Mouse (Mus musculus) urinary bladder, postnatal 14 days (tissue): Measurements from ENCODE around the gene Krtap4-1.
"Not testable (repeated sequence)": the region's sequence is repeated elsewhere in the genome, so short reads cannot be mapped to it uniquely, and the experiment has no call there.

Experiments
- DNase-seq: peaks from one replicate; pipeline ENCODE4 v3.0.0; 2021; ENCODE audit warnings: low spot score

The Krtap4-1 gene

DNA sequence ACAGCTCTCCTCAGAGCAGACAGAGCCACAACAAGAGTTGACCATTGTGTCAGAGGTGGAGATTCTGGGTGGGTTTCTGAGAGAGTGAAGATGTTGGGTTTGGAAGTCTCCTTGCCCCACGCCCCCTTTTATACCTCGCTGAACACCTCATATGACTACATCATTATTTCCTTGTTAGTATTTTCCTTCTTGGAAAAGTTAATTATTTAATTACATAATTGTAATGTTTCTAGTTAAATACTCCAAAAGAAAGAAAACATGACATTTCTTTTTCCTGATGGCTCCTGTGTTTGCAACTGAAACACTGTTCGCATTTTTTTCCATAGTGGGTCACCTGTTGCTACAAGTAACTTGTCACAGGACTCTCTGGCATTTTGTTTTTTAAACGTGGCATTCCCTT lies at the start of gene Krtap4-1:
Gene Krtap4-1, minus strand, starts transcription at position 101 of the 400 bp plus-strand sequence.
- no peak for DNase-seq

DNA sequence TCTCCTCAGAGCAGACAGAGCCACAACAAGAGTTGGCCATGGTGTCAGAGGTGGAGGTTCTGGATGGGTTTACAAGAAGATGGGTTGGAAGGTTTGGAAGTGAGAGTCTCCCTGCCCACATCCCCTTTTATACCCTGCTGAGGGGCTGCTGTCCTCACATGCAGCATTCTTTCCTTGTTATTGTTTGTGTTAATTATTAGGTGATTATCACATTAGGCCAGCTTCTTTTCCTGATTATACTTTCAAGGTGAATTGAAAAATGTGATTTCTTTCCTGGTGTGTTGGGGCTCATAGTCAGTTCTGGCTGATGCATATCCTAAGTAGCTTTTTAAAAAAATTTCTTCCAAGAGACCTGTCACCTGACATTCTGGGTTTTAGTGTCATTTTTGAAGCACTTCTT lies 37.8 kb upstream of the Krtap4-1 start, which contains the start of gene Krtap4-6:
Gene Krtap4-6, minus strand, starts transcription at position 101 of the 400 bp plus-strand sequence.
- DNase-seq = no peak

DNA sequence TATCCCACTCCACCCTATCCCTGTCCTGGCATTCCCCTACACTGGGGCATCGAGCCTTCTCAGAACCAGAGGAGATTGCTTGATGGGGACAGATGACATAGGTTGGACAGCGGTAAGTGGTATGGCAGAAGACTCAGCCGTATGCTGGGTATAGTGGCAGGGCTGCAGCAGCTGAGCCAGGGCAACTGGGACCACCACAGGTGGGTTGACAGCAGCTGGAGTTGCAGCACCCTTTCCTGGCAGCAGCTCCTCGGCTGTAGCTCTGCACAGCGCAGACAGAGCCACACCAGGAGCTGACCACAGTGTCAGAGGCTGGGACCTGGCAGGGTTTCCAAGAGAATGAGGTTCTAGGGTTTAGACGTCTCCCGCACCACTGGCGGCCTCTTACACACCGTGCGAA lies 34.8 kb upstream of the Krtap4-1 start:
- no peak for DNase-seq

- DNase-seq = no peak
These were observed 31.2 kb upstream of the Krtap4-1 start for GRCm38 (mm10) chr11:99659256-99659655.

DNA sequence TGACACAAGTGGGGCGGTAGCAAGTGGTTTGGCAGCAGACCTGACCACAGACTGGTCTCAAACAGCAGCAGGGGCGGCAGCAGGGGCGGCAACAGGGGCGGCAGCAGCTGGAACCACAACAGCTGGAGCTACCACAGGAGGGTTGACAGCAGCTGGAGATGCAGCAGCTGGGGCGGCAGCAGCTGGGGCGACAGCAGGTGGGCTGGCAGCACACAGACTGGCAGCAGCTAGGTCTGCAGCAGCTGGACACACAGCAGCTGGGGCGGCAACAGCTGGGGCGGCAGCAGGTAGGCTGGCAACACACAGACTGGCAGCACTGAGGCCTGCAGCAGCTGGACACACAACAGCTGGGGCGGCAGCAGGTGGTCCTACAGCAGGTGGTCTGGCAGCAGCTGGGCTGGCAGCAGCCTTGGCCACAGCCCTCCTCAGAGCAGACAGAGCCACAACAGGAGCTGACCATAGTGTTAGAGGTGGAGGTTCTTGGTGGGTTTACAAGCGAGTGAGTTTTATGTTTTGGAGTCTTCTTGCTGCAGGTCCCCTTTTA lies 30.5 kb upstream of the Krtap4-1 start, which contains the start of gene Gm11563:
Gene Gm11563, minus strand, starts transcription at position 494 of the 544 bp plus-strand sequence.
- DNase-seq = not testable (repeated sequence)

DNA sequence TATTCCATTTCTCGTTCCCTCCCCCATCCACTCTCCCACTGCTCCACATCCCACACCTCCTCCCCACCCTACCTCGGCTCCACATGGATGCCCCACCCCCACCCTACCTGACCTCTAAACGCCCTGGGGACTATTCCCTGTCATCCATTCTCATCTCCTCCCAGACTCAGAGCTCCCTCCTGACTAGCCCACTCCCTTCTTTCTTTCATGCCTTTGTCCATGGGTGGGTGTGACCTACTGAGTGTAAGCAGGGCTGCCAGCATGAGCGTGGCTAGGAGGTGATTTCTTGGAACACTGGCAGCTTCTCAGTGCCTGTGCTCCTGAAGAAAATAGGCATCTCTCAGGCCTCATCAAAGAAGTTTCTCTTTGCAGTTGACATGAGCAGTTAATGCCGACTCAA lies 29.0 kb upstream of the Krtap4-1 start:
- DNase-seq = no peak

- DNase-seq = no peak
These were observed 22.1 kb upstream of the Krtap4-1 start, which contains the start of gene Gm11555 for GRCm38 (mm10) chr11:99650136-99650535. TSS of gene Gm11555 (minus strand) at chr11:99650236.

- DNase-seq = no peak
These were observed 18.4 kb upstream of the Krtap4-1 start for GRCm38 (mm10) chr11:99646444-99646843.

GRCm38 (mm10) chr11:99644351-99644750 lies 16.3 kb upstream of the Krtap4-1 start:
- DNase-seq = no peak

GRCm38 (mm10) chr11:99643635-99644139 lies 15.6 kb upstream of the Krtap4-1 start, which contains the start of gene Krtap4-7:
TSS of gene Krtap4-7 (minus strand) at chr11:99644089.
- not testable (repeated sequence) for DNase-seq

DNA sequence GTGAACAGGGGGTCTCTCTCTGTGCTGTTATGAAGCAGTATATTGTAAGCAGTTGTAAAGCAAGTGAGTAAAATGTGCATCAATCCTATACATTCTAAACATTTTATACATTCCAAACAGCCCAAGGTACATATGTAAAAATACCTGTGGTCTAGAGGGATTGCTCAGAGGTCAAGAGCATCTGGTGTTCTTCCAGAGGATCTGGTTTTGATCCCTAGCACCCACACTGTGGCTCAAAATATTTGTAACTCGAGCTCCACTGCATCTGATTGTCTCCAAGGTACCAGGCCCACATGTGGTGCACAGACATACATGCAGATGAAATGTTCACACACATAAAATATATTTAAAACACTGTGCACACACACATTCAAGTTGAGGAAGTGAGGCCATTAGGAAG lies 12.9 kb upstream of the Krtap4-1 start:
- DNase-seq = no peak

DNA sequence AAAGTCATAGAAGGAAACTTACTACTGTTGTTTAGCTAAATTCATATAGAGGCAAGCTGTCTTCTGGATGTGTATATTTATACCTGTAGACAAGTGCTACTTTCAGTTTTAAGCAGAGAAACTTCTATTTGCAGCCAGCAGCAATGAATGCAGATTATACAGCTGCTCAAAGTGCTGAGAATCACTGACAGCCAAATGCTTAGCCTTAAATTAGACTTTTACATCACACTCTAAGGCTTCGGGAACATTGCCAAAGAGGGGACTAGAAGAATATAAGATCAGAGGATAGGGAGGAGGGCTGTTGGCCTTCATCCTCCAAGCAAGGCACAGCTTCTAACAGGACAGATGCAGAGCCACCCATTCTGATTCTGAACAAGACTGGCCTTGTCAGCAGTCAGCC lies 9.0 kb upstream of the Krtap4-1 start:
- no peak for DNase-seq

- no peak for DNase-seq
These were observed 6.7 kb upstream of the Krtap4-1 start, which contains the start of gene Krtap4-2 for GRCm38 (mm10) chr11:99634653-99635134. TSS of gene Krtap4-2 (minus strand) at chr11:99635084.

GRCm38 (mm10) chr11:99633293-99633692 lies 5.3 kb upstream of the Krtap4-1 start:
- no peak for DNase-seq

- DNase-seq = no peak
These were observed 2.9 kb upstream of the Krtap4-1 start for GRCm38 (mm10) chr11:99630890-99631289.

DNA sequence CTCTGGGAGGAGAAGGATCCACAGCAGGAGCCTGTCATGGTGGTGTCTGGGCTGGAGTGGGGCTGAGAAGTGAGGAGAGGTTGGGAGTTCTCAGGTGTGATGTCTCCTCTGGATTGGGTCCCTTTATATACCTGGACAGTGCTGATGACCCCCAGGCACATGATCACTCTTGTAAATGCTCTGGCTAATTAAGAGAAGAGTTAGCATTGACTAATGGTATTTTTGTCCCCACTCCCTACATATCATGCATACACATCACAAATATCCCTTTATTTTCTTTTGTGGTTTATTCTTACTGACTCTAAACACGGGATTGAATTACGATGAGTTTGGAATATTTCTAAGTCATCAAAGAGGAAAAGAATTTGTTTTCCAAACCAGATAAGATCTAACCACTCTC lies 7.7 kb downstream of the Krtap4-1 start, which contains the start of gene Gm11562:
Gene Gm11562, minus strand, starts transcription at position 101 of the 400 bp plus-strand sequence.
- no peak for DNase-seq

DNA sequence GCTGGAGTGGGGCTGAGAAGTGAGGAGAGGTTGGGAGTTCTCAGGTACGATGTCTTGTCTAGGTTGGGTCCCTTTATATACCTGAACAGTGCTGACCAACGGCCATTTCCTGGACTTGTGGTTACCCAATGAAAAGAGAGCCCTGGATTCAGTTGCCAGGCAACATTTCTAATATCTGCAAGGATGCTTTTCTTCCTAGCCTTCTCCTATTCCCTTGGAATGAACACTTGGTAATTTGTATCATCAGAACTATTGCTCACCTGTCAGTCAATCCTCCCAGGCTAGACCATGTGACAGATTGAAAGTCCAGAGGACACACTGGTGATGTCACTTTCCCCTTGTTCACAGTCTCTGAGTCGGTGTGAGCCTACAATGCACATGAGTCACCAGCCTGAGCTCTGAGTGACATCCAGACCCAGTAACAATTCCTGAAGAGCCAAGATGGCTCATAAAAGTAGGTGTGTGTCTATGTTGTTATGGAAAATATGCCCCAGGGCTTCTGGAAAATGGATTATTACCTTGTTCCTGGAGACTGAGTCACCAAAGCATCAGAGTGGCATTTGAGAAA lies 13.2 kb downstream of the Krtap4-1 start, which contains the start of gene Krtap2-4:
Gene Krtap2-4, minus strand, starts transcription at position 51 of the 568 bp plus-strand sequence.
- no peak for DNase-seq

DNA sequence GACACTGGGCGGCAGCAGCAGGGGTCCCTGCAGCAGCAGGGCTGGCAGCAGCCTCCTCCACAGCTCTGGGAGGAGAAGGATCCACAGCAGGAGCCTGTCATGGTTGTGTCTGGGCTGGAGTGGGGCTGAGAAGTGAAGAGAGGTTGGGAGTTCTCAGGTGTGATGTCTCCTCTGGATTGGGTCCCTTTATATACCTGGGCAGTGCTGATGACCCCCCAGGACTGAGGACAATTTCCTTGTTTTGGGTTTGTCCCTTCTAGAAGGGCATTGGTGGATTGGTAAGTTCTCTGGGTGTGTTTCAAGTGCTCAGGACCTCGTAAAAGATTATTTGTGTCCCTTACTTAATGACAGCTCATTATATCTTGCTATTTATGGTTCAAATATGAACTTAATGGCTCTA lies 17.9 kb downstream of the Krtap4-1 start, which contains the start of gene Gm11937:
Gene Gm11937, minus strand, starts transcription at position 101 of the 400 bp plus-strand sequence.
- not testable (repeated sequence) for DNase-seq

GRCm38 (mm10) chr11:99609126-99609525 lies 18.9 kb downstream of the Krtap4-1 start:
- DNase-seq = no peak

GRCm38 (mm10) chr11:99603208-99603607 lies 24.8 kb downstream of the Krtap4-1 start, which contains the start of gene Gm11938:
TSS of gene Gm11938 (minus strand) at chr11:99603308.
- not testable (repeated sequence) for DNase-seq

DNA sequence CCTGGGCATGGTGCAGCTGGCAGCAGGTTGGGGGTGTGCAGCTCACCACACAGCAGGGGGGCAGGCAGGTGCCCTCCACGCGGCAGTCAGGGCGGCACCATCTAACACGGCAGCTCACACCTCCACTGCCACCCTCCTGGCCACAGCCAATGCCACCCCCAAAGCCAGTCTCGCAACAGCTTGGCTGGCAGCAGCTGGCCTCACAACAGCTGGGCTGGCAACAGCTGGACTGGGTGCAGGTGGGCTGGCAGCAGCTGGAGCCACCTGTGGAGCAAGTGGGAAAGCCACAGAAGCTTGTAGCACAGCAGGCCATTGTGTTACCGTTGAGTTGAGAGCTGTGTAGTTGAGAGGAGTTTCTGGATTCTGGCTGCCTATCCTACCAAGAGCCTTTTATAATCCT lies 30.3 kb downstream of the Krtap4-1 start, which contains the start of gene Krtap9-3:
Gene Krtap9-3, minus strand, starts transcription at position 364 of the 400 bp plus-strand sequence.
- not testable (repeated sequence) for DNase-seq

DNA sequence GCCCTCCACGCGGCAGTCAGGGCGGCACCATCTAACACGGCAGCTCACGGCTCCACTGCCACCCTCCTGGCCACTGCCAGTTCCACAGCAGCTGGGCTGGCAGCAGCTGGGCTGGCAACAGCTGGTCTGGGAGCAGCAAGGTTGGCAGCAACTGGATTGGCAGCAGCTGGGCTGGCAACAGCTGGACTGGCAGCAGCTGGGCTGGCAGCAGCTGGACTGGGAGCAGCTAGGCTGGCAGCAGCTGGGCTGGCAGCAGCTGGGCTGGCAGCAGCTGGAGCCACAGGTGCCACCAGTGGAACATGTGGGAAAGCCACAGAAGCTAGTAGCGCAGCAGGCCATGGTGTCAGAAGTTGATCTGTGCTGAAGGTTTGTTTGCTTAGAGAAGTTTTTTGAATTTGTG lies 37.1 kb downstream of the Krtap4-1 start, which contains the start of gene Krtap1-3:
Gene Krtap1-3, minus strand, starts transcription at position 359 of the 400 bp plus-strand sequence.
- DNase-seq = no peak

- no peak for DNase-seq
These were observed 42.9 kb downstream of the Krtap4-1 start for GRCm38 (mm10) chr11:99585096-99585495.
